8 mouse cellular contexts compared by ENCODE assay signal in genomic region chr2:150451180-150451919, GRCm38 (mm10). TPM values are rescaled to one million over a fixed set of nuclear protein-coding genes. Genes with fewer than 3 reads are reported as not detected.
DNase-seq lines count a peak whose midpoint lies in the region; ATAC-seq lines count a peak whose summit lies in the region.
"Not testable (repeated sequence)": the region's sequence is repeated elsewhere in the genome, so short reads cannot be mapped to it uniquely, and the experiment has no call there.

Zfp442 (minus strand) TSS chr2:150451486.

- not testable (repeated sequence) for H3K9me3 ChIP-seq in forebrain, embryonic 13.5 days (replicated peaks); heart, embryonic 16.5 days (replicated peaks; ENCODE audit: control insufficient read depth, low read length); liver, embryonic 12.5 days (replicated peaks); stomach, embryonic 14.5 days (ENCODE audit: control insufficient read depth, low read depth, low read length)

- WGBS in forebrain, embryonic 13.5 days, result 1% methylated on average over 18 of the region's 18 CpGs
- under 1% methylated on average over 18 of the region's 18 CpGs for WGBS in heart, embryonic 16.5 days
- under 1% methylated on average over 18 of the region's 18 CpGs for WGBS in liver, embryonic 12.5 days (ENCODE audit: insufficient replicate concordance)
- WGBS in stomach, embryonic 14.5 days, result under 1% methylated on average over 18 of the region's 18 CpGs

- H3K4me3 ChIP-seq in forebrain, embryonic 13.5 days, result peak within 1 kb of the TSS; percentile 50
- peak within 1 kb of the TSS; percentile 58 for H3K4me3 ChIP-seq in heart, embryonic 16.5 days (ENCODE audit: low read length)
- peak within 1 kb of the TSS; percentile 57 for H3K4me3 ChIP-seq in liver, embryonic 12.5 days
- H3K4me3 ChIP-seq in stomach, embryonic 14.5 days (ENCODE audit: low read depth, low read length), result peak within 1 kb of the TSS; percentile 32

- peak within 1 kb of the TSS; percentile 60 for H3K4me2 ChIP-seq in forebrain, embryonic 13.5 days
- peak within 1 kb of the TSS; percentile 64 for H3K4me2 ChIP-seq in heart, embryonic 16.5 days (ENCODE audit: low read depth, low read length)
- peak within 1 kb of the TSS; percentile 59 for H3K4me2 ChIP-seq in liver, embryonic 12.5 days
- peak within 1 kb of the TSS; percentile 39 for H3K4me2 ChIP-seq in stomach, embryonic 14.5 days (replicated peaks; ENCODE audit: low read depth, low read length)

- peak; percentile 26 for DNase-seq in CD4-positive, CD25-positive, alpha-beta regulatory T cell, adult 2 months (ENCODE audit: low read depth, low spot score)
- peak; percentile 0 for DNase-seq in c-Kit-positive CD71-positive TER-119-positive erythroid progenitor cells, embryonic 14.5 days (ENCODE audit: low spot score)
- peak; percentile 78 to 85 for DNase-seq in kidney, postnatal 25 days
- peak; percentile 21 for DNase-seq in naive thymus-derived CD4-positive, alpha-beta T cell, adult 2 months (ENCODE audit: low read depth)

- ATAC-seq in forebrain, embryonic 13.5 days, result peak; percentile 100
- ATAC-seq in heart, embryonic 16.5 days (replicated peaks; ENCODE audit: extremely low read depth, insufficient read depth, low FRiP score), result peak; percentile 99
- ATAC-seq in liver, embryonic 12.5 days, result peak; percentile 94
- peak; percentile 99 for ATAC-seq in stomach, embryonic 14.5 days (ENCODE audit: insufficient number of reproducible peaks, insufficient read depth, low FRiP score, low read depth)

- H3K9ac ChIP-seq in forebrain, embryonic 13.5 days, result peak within 1 kb of the TSS; percentile 67
- H3K9ac ChIP-seq in heart, embryonic 16.5 days (ENCODE audit: low read length), result peak within 1 kb of the TSS; percentile 65
- peak within 1 kb of the TSS; percentile 53; the same call in 1 of the 2 replicates for H3K9ac ChIP-seq in liver, embryonic 12.5 days
- not testable (repeated sequence) for H3K9ac ChIP-seq in stomach, embryonic 14.5 days (replicated peaks; ENCODE audit: low read depth, low read length)

- not testable (repeated sequence) for H3K27me3 ChIP-seq in forebrain, embryonic 13.5 days; heart, embryonic 16.5 days (ENCODE audit: control insufficient read depth, insufficient read depth, low read length); liver, embryonic 12.5 days (replicated peaks); stomach, embryonic 14.5 days (ENCODE audit: control insufficient read depth, insufficient read depth, low read length)

- H3K36me3 ChIP-seq in forebrain, embryonic 13.5 days (ENCODE audit: poor library complexity, severe bottlenecking); heart, embryonic 16.5 days (ENCODE audit: control insufficient read depth, insufficient read depth); liver, embryonic 12.5 days; stomach, embryonic 14.5 days (ENCODE audit: control insufficient read depth, insufficient read depth, low read length): not testable (repeated sequence)

- peak within 1 kb of the TSS; percentile 40; the same call in 1 of the 2 replicates for H3K27ac ChIP-seq in forebrain, embryonic 13.5 days
- peak within 1 kb of the TSS; percentile 68 for H3K27ac ChIP-seq in heart, embryonic 16.5 days (ENCODE audit: low read length)
- H3K27ac ChIP-seq in liver, embryonic 12.5 days, result peak within 1 kb of the TSS; percentile 40; the same call in 1 of the 2 replicates
- H3K27ac ChIP-seq in stomach, embryonic 14.5 days (ENCODE audit: low read length), result peak within 1 kb of the TSS; percentile 81

- H3K4me1 ChIP-seq in forebrain, embryonic 13.5 days; heart, embryonic 16.5 days (ENCODE audit: control insufficient read depth, insufficient read depth, low read length); liver, embryonic 12.5 days; stomach, embryonic 14.5 days (ENCODE audit: control insufficient read depth, insufficient read depth, low read length): not testable (repeated sequence)

RNA-seq across cellular contexts. Expression of gene Zfp442, which starts in this region (rescaled TPM):
- polyA plus RNA-seq in forebrain, embryonic 13.5 days (2015; fragmentation: Nextera tagmentation; extraction: Ambion mirVana), result 8.2 and 9.2 TPM in 2 replicates
- polyA plus RNA-seq in heart, embryonic 16.5 days (2015; fragmentation: Nextera tagmentation; extraction: Ambion mirVana), result 4.4 and 4.5 TPM in 2 replicates
- polyA plus RNA-seq in liver, embryonic 12.5 days (2016; fragmentation: Nextera tagmentation; extraction: Ambion mirVana), result 1.8 and 2.1 TPM in 2 replicates
- 9.3 and 10.6 TPM in 2 replicates for polyA plus RNA-seq in stomach, embryonic 14.5 days (2014; fragmentation: Nextera tagmentation; extraction: Ambion mirVana)

Comparison
In these comparisons a context has a peak if more than half of its experiments do, and no peak if none do; other contexts are left out.
1. Peak in every context shown above with its lines: DNase-seq, ATAC-seq, H3K4me3 ChIP-seq and H3K27ac ChIP-seq.
2. DNase-seq: peak in every context shown above with its lines; median percentile 82 in kidney, postnatal 25 days; 26 in CD4-positive, CD25-positive, alpha-beta regulatory T cell, adult 2 months; 21 in naive thymus-derived CD4-positive, alpha-beta T cell, adult 2 months; 0 in c-Kit-positive CD71-positive TER-119-positive erythroid progenitor cells, embryonic 14.5 days.